Mouse (Mus musculus) cerebellum, adult 2 months (tissue): ENCODE data around the gene Fam196b.

Source experiments
- CTCF ChIP-seq: fragments of 200-500 bp; IDR thresholded peaks from 2 replicates; pipeline ENCODE4 v1.5.1; 2011; ENCODE audit warnings: low read depth, mild to moderate bottlenecking, control low read depth, low read length, moderate library complexity, borderline replicate concordance; ENCODE audit not compliant: insufficient read depth
- POLR2A ChIP-seq: fragments of 200-500 bp; IDR thresholded peaks from 2 replicates; pipeline ENCODE4 v1.6.1; 2011; ENCODE audit warnings: low read length, control low read depth, borderline replicate concordance; ENCODE audit not compliant: insufficient read depth

GRCm38 (mm10) chr11:34392105-34392504, 77.5 kb downstream of the Fam196b start:
- TF ChIP-seq POLR2A (no peak), CTCF (no peak)
